Mouse (Mus musculus): ENCODE results near the gene Ces1e.
"Not testable (repeated sequence)": the region's sequence is repeated elsewhere in the genome, so short reads cannot be mapped to it uniquely, and the experiment has no call there.

Gene Ces1e

DNA sequence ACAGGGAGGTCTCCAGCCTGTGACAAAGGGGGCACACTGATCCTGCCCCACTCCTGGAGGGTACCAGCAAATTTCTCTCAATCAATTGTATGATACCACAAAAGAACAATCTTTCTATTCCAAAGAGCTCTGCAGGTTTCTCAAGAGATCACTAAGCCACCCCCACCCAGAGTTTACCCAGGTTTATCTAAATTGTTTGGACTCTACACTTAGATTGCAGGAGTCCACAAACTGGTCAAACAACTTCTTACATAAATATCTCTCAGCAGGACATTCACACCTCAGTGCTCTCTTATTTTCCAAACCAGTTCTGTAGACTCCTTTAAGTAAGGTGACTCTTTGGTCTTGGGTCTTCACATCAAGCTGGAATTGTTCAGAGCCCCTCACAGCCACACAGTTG lies at the start of gene Ces1e:
TSS of gene Ces1e (minus strand) at position 174 of the 400 bp plus-strand sequence.
- in situ Hi-C loops (cut with MboI, MseI), result no loop called here

DNA sequence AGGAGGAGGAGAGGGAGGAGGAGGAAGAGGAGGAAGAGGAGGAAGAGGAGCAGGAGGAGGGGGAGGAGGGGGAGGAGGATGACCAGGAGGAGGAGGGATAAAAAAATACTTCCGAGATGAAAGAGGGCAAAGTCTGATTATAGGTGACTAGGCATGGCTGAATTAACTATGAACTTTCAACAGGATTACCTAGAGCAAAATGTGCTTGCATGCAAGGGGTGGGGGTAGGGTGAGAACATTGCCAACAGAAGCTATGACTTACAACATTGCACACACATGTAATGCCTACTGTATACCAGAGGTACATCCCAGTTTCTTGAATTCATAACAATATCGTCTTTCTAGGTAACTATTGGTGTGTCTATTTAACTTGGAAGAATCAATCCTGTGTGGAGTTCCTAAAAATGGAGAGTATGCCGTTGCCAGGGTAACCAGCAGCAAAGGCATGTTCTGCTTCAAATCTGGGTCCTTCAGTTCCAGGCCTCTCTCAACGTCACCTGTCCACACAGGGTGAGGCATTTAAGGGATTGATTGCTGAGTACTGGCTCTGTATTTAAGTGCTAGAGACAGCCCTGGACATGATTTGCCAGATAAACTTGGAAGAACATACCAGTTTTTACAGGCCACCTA lies 48.9 kb upstream of the Ces1e start:
- in situ Hi-C loops (cut with MboI, MseI), result no loop called here

- in situ Hi-C loops (cut with MboI, MseI), result no loop called here
Measured at GRCm38 (mm10) chr8:93274609-93275008, 45.2 kb upstream of the Ces1e start.

- in situ Hi-C loops (cut with MboI, MseI), result no loop called here
Measured at GRCm38 (mm10) chr8:93273321-93273720, 43.9 kb upstream of the Ces1e start.

GRCm38 (mm10) chr8:93272686-93273085 lies 43.3 kb upstream of the Ces1e start:
- in situ Hi-C loops (cut with MboI, MseI), result no loop called here

GRCm38 (mm10) chr8:93261436-93261835 lies 32.0 kb upstream of the Ces1e start:
- in situ Hi-C loops (cut with MboI, MseI), result no loop called here

- in situ Hi-C loops (cut with MboI, MseI), result no loop called here
Measured at GRCm38 (mm10) chr8:93252400-93252925, 23.0 kb upstream of the Ces1e start.

DNA sequence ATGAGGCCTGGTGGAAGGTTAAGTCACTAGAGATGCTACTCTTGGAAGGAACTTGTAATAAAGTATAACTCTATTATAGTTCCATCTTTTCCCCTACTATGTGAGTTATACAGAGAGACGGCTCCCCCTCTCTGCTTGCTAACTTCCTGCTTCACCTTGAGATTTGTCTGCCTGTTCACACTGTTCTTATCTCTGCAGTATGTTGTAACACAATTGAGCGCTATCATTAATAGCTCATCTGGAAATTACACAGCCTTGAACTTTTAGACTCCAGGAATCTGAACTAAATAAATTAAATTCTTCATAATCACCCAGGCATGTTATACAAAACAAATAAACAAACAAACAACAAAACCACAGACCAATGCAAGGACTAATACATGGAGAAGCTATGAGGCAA lies 16.6 kb upstream of the Ces1e start:
- in situ Hi-C loops (cut with MboI, MseI), result no loop called here

DNA sequence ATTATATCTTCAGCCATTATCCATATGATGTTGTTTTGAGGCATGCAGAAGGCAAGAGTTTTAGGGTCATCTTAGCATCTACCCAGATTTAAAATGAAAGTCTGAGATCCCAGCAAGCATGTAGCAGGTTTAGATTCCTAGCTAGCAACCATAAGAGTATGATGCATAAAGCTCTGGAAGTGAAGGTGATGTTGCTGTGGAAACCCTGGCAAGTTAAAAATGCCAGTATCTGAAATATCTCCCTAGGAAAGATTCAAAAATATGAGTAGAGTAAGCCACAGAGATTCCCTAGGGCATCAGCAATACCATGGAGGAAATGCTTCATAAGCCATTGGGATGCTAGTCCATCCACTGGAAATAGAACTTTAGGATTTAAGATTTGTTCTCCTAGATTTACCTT lies 10.5 kb upstream of the Ces1e start:
- in situ Hi-C loops (cut with MboI, MseI), result no loop called here

DNA sequence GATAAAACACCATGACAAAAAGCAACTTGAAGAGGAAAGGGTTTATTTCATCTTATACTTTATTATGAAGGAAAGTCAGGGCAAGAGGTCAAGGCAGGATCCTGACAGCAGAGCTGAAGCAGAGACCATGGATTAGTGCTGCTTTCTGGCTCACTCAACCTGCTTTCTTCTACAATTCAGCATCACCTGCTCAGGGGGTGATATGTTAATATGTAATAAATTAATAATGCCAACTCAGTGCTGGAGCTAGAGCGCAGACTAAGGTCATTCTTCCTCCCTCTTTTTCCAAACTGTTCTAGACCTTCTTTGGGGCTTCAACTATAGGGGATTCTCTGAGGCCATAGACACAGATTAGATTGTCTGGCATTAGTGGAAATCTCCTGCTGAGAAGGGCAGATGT lies 6.3 kb upstream of the Ces1e start:
- in situ Hi-C loops (cut with MboI, MseI), result no loop called here

DNA sequence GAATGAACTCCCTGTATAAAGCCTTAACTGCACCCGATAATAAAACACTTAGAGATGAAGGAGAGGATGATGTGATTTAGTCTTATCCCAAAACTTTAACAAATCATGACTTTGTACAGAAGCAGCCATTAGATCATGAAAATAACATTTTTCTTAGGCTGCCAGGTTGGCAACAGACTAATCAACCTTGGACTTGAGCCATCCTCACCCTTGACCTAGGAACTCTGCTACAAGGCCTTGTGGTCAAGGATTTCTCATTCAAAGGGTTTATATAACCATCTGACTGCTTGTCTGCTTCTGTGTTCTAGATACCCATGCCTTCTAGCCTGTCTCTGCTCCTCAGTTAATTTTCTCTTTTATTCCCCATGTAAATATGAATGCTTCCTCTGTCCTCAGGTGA lies 5.3 kb upstream of the Ces1e start:
- in situ Hi-C loops (cut with MboI, MseI), result no loop called here

DNA sequence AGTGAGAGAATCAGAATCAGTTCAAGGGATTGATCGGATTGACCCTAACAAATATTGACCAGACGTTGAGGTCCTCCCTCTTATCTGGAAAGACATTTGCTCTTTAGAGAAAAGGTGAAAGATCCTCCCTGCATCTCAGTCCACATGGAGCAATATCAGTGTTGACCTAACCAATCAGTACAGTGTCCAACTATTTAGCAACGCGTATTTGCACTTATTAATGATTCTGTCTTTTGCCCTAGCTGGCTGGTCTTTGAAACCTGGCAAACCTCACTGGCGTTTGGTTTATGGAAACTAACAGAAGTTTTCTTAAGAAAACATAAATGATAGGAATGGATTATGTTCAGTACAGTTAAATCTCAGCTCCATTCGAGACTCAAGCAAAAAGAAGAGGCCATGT lies 4.6 kb upstream of the Ces1e start:
- in situ Hi-C loops (cut with MboI, MseI), result no loop called here

GRCm38 (mm10) chr8:93228673-93229370 lies 597 bp downstream of the Ces1e start:
- in situ Hi-C loops (cut with MboI, MseI), result no loop called here

- in situ Hi-C loops (cut with MboI, MseI), result not testable (repeated sequence)
Measured at GRCm38 (mm10) chr8:93226471-93226870, 2.9 kb downstream of the Ces1e start.

GRCm38 (mm10) chr8:93221896-93222295 lies 7.5 kb downstream of the Ces1e start:
- in situ Hi-C loops (cut with MboI, MseI), result no loop called here

DNA sequence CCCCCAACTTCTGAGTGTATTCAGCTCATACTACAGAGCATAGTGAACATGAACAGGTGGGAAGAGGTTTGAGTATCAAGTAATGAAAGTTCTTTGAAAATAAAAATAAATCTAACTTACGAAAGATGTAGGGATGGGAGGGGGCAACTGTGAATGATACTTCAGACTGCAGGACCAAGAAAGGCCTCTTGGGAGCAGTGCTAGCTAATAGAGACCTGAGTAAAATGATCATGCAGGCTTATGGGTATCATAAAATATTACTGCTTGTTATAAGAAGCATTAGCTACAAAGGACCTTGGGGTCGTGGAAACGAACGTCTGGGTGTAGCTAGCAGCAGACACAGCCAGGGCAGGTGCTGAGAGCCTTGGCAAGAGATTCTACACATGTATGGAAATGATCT lies 11.6 kb downstream of the Ces1e start:
- in situ Hi-C loops (cut with MboI, MseI), result no loop called here

DNA sequence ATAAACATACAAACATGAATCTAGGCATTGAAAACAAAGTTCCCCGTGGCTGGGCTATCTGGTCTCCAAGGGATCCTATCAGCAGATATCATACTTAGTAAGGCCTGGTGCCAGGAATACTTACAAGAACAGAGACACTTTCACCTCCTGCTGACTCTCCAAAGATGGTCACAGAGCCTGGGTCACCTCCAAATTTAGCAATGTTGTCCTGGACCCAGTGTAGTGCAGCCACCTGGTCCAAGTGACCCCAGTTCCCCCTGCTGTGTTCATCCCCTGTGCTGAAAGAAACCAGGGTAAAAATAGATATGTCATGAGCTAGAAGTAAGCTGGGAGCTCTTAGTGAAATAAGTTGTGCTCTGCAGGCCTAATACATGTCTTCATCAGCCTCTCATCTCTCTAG lies 12.0 kb downstream of the Ces1e start:
- in situ Hi-C loops (cut with MboI, MseI), result no loop called here

- in situ Hi-C loops (cut with MboI, MseI), result no loop called here
Measured at GRCm38 (mm10) chr8:93211091-93211490, 18.3 kb downstream of the Ces1e start.

DNA sequence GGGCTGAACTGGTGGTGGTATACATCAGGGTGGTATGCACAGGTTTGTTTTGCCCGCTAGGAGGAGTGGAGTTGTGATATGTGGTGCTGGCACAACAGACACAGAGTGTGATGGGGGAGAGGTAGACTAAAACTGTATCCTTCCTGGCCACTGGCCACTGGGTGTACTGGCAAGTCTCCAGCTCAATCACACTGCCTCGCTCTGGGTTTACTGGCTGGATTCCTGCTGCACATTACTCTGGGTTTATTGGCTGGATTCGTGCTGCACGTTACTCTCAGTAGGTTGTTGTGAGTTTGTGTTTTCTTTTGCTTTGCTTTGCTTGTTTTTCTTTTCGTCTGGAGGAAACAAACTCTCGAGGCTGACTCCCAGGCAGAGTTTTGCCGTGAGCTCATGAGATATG lies 30.3 kb downstream of the Ces1e start:
- in situ Hi-C loops (cut with MboI, MseI), result not testable (repeated sequence)

DNA sequence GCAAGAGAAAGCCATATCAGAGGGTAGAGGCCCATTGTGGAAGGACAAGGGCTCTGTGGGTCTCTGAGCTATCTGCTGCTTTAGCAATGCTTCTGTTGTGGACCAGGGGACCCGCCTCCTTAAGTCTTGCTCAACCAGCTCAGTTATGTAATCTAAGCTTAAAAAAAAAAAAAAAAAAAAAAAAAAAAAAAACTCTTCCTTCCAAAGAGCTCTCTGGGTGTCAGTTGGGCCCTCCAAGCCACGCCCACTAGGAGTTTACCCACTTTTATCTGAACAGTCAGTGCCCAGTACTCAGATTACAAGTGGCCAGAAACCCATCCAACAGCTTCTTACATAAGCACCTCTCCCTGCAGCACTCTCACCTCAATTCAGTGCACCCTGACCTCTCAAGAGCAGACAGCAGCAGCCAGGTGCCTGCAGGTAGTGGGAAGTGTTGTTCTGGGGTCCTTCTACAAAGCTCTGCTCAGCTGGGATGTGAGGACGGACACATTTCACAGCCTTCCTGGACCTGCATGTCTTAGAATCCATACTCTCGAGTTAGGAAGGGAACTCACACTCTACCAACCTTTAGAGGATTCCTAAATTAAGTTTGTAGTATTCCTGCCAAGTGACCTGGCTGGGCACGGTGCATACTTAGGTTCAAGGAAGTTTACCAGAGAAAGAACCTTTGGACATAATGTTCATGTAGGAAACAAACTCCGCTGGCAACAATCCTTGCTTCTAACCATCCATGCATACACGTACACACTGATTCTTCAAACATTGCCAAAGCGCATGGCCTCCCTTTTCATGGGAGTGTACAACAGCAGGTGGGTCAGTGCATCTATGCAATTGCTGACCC lies 31.5 kb downstream of the Ces1e start, which contains the start of gene Ces1d:
TSS of gene Ces1d (minus strand) at position 154 of the 841 bp plus-strand sequence.
- in situ Hi-C loops (cut with MboI, MseI), result no loop called here

DNA sequence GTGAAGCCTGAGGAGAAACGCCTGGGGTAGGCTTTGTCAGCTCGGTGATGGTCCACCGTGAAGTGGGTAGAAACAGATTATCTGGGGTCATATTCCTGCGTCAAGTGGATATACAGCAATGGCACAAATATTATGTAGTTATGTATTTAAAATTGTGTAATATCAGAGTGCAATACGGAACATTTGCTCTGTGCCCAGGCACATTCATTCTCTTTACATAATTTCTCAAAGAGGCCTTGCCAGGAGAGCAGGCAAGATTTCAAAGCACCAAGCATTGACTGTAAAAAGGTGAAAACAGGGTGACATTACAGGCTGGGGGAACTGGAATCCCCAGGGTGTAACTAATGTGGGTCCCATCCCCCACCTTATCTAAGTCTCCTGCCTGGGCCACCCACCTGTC lies 33.0 kb downstream of the Ces1e start:
- in situ Hi-C loops (cut with MboI, MseI), result no loop called here

- in situ Hi-C loops (cut with MboI, MseI), result no loop called here
Measured at GRCm38 (mm10) chr8:93180581-93181129, 48.8 kb downstream of the Ces1e start.
